Mouse (Mus musculus): ENCODE data around the gene Rbfox3. TPM values are rescaled to one million over a fixed set of nuclear protein-coding genes. Genes with fewer than 3 reads are reported as not detected.

Rbfox3 gene
- total and polyA plus RNA-seq, 2 experiments from 2014 or later, result 52.6 to 76.8 TPM

DNA sequence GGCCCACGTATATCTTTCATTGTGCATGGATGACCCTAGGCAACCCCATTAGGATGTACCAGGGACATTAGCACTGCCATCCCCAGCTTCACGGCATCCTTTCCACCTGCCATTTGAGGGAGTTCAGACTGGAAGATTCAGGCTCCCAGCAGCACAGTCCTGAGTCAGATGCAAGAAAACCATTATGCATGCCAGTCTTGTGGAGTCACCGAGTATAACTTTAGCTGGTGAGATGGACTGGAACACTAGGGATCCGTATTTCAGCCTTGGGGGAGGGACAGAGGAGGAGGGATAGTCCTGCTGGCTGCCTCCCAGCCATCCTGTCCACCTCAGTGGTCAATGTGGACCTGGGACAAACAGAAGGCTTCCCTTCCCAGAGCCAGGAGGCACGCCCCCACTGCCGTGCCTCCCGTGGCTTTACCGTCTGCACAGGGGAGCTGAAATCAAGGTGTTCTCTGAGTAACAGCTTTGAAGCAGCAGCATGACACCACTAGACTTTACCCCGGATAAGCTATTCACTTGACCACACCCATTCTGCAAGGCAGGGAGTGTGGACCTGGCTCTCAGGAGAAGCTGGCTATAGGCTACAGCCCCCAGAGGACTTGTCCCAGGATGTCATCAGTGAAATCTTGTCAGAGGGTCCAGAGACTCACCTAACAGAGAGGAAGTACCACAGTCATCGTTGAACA is 78.5 kb downstream of the Rbfox3 start:
- Histone ChIP-seq H3K4me3 (ENCODE audit: low read length) (no peak overlapping the region), H3K27me3 (ENCODE audit: insufficient read depth, low read length) (no peaks in the 10 kb centered on the region), H3K4me1 (ENCODE audit: insufficient read depth, low read length) (0 out of 2 replicates have a peak, but pooled peaks cover 7% of the 10 kb centered on the region), H3K36me3 (ENCODE audit: insufficient read depth, low read length) (no peaks in the 10 kb centered on the region), H3K9ac (replicated peaks; ENCODE audit: low read length) (no peak overlapping the region), H3K27ac (no peak overlapping the region), H3K9me3 (ENCODE audit: low read length) (no peaks in the 10 kb centered on the region), H3K4me2 (ENCODE audit: low read depth, low read length) (no peak overlapping the region)
- WGBS, result 64% methylated on average over 10 of the region's 10 CpGs
- DNase-seq (ENCODE audit: low spot score) (no peak), ATAC-seq (no peak)
- TF ChIP-seq CTCF (IDR thresholded peaks at IDR 0.05; ENCODE audit: low read depth), result no peak

DNA sequence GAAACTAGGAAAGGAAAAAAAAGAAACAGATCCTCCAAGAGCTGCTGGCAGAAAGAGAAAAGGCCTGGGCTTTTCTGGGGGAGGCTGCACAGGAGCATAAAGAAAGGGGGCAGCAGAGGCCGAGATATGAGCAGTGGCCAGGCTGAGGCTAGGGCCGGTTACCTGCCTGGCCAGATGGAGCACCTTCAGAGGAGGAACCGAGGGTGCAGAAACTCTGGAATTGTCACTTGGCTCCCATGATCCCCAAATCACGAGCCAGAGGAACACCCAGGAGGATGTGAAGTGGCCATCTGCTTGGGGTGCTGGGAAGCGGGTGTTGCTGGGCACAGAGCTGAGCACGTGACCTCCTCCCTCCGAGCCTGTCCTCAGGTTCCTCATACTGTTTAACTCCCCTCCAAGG is 79.7 kb downstream of the Rbfox3 start:
- Histone ChIP-seq H3K27ac (no peak overlapping the region), H3K9me3 (ENCODE audit: low read length) (no peaks in the 10 kb centered on the region), H3K4me1 (ENCODE audit: insufficient read depth, low read length) (0 out of 2 replicates have a peak, but pooled peaks cover 6% of the 10 kb centered on the region), H3K36me3 (ENCODE audit: insufficient read depth, low read length) (no peaks in the 10 kb centered on the region), H3K4me2 (ENCODE audit: low read depth, low read length) (no peak overlapping the region), H3K27me3 (ENCODE audit: insufficient read depth, low read length) (no peaks in the 10 kb centered on the region), H3K9ac (replicated peaks; ENCODE audit: low read length) (no peak overlapping the region), H3K4me3 (ENCODE audit: low read length) (no peak overlapping the region)
- 58% methylated on average over 7 of the region's 7 CpGs for WGBS
- DNase-seq (ENCODE audit: low spot score), result no peak
- TF ChIP-seq CTCF (IDR thresholded peaks at IDR 0.05; ENCODE audit: low read depth), result peak; percentile 59
- ATAC-seq, result no peak

DNA sequence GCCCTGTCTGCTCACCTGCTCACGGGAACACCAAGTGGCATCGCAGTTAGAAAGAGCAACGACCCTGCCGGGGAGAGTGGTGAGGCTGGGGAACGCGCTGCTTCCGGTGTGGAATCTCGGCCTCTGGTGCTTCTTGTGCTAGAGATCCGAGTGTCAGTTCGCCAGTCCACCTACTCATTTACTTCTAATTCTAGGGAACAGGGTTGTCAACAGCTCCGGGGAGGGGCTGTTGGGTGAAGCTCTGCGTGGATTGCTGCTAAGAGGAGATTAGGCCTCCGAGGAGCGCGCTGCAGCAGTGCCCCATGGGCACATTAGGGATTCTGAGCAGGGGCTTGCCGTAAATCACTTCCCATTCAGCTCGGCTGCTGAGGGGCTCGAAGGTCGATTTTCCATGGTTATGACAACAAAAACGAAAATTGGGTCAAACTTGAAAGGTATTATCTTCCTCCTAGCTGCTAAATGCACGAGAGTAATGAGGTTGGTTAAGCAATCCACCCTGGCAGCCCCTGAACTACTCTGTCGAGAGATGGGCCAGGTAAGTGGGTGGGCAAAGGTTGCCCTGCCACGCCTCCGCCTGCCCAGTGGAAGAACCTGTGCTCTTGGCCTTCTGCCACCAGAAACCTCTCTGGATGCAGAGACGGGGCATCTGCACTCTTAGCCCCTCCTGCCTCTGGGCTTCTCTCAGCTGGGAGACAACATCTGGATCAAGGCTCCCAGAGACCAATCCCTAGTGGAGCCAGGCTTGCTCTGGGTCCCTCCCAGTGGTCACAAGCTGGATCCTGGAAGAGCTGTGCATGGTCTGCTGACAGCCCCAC is 85.9 kb downstream of the Rbfox3 start:
- no peak for TF ChIP-seq CTCF (IDR thresholded peaks at IDR 0.05; ENCODE audit: low read depth)
- peaks cover 10% of the 10 kb centered on the region; the same call in 1 of the 2 replicates for H3K4me1 ChIP-seq (ENCODE audit: insufficient read depth, low read length)
- H3K36me3 ChIP-seq (ENCODE audit: insufficient read depth, low read length), result no peaks in the 10 kb centered on the region
- H3K4me2 ChIP-seq (ENCODE audit: low read depth, low read length), result no peak overlapping the region
- no peaks in the 10 kb centered on the region for H3K9me3 ChIP-seq (ENCODE audit: low read length)
- DNase-seq (ENCODE audit: low spot score), result no peak
- no peak overlapping the region for H3K4me3 ChIP-seq (ENCODE audit: low read length)
- peak overlapping the region; percentile 45; the same call in 1 of the 2 replicates for H3K27ac ChIP-seq
- no peaks in the 10 kb centered on the region for H3K27me3 ChIP-seq (ENCODE audit: insufficient read depth, low read length)
- WGBS, result 43% methylated on average over 25 of the region's 25 CpGs
- H3K9ac ChIP-seq (replicated peaks; ENCODE audit: low read length), result no peak overlapping the region
- ATAC-seq, result no peak

DNA sequence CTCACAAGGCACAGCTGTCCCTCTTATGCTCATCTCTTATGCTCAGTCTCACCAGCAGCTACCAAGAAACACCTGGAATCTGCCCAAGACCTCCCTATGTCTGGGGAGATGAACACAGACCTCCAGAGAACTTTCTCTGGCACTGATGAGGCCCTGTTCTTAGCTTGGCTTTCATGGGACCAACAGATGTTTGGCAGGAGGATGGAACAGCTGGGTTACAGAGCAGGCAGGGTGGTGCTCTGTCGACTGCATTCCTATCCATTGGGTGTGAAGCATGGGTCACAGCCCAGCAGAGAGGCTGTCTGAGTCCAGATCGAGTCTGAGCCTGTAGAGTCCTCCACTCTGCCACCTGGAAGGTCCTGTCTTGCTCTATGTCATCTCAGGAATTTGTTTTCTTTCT is 90.0 kb downstream of the Rbfox3 start:
- Histone ChIP-seq H3K4me3 (ENCODE audit: low read length) (no peak overlapping the region), H3K27ac (no peak overlapping the region), H3K4me1 (ENCODE audit: insufficient read depth, low read length) (peaks cover 10% of the 10 kb centered on the region; the same call in 1 of the 2 replicates), H3K9me3 (ENCODE audit: low read length) (no peaks in the 10 kb centered on the region), H3K36me3 (ENCODE audit: insufficient read depth, low read length) (no peaks in the 10 kb centered on the region), H3K4me2 (ENCODE audit: low read depth, low read length) (no peak overlapping the region), H3K9ac (replicated peaks; ENCODE audit: low read length) (no peak overlapping the region), H3K27me3 (ENCODE audit: insufficient read depth, low read length) (no peaks in the 10 kb centered on the region)
- TF ChIP-seq CTCF (IDR thresholded peaks at IDR 0.05; ENCODE audit: low read depth), result no peak
- ATAC-seq (no peak), DNase-seq (ENCODE audit: low spot score) (no peak)
- 58% methylated on average over 2 of the region's 2 CpGs for WGBS

DNA sequence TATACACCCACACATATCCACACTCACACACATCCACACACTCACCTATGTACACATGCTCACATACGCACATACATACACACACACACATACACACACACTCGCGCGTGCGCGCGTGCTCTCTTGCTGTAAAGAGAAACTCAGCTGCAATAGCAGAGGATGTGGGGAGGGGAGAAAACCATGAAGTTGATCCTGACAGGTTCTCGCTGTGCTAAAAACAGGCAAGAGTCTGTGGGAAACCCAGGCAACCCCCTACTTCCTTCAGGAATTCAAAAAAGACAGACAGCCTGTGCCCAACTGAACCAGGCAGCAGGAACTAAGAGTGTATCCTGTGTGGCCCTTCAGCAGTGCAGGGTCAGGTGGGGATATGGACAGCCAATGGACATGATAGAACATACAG is 92.9 kb downstream of the Rbfox3 start:
- no peak for ATAC-seq
- H3K4me3 ChIP-seq (ENCODE audit: low read length), result no peak overlapping the region
- no peak for TF ChIP-seq CTCF (IDR thresholded peaks at IDR 0.05; ENCODE audit: low read depth)

DNA sequence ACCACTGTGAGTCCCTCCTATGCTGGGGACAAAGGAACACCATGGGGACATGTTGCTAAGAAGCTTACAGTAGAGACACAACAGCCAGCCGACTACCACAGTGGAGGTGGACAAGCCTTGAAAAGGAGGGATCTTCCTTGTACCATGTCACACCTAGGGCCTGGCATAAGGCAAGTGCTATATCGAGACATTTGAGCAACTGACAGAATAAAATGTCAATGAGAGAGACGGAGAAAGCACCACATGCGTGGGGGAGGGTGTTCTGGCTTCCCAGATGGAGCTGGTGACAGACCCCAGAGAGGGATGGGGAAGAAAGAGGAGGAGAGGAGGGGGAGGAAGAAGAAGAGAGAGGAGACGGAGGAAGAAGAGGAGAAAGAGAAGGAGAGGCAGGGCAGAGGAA is 96.3 kb downstream of the Rbfox3 start:
- no peak overlapping the region for H3K4me2 ChIP-seq (ENCODE audit: low read depth, low read length)
- 63% methylated on average over 5 of the region's 5 CpGs for WGBS
- H3K9me3 ChIP-seq (ENCODE audit: low read length), result no peaks in the 10 kb centered on the region
- no peaks in the 10 kb centered on the region for H3K36me3 ChIP-seq (ENCODE audit: insufficient read depth, low read length)
- H3K27ac ChIP-seq, result no peak overlapping the region
- peaks cover 8% of the 10 kb centered on the region; the same call in 1 of the 2 replicates for H3K4me1 ChIP-seq (ENCODE audit: insufficient read depth, low read length)
- no peak for TF ChIP-seq CTCF (IDR thresholded peaks at IDR 0.05; ENCODE audit: low read depth)
- H3K9ac ChIP-seq (replicated peaks; ENCODE audit: low read length), result no peak overlapping the region
- ATAC-seq, result no peak
- H3K27me3 ChIP-seq (ENCODE audit: insufficient read depth, low read length), result no peaks in the 10 kb centered on the region
- H3K4me3 ChIP-seq (ENCODE audit: low read length), result no peak overlapping the region
- DNase-seq (ENCODE audit: low spot score), result no peak

More for the DNA sequence above, 92.9 kb downstream of the Rbfox3 start:
- no peak overlapping the region for H3K9ac ChIP-seq (replicated peaks; ENCODE audit: low read length)
- 94% methylated on average over 8 of the region's 8 CpGs for WGBS
- no peak overlapping the region for H3K27ac ChIP-seq
- H3K9me3 ChIP-seq (ENCODE audit: low read length), result no peaks in the 10 kb centered on the region
- H3K36me3 ChIP-seq (ENCODE audit: insufficient read depth, low read length), result no peaks in the 10 kb centered on the region
- H3K4me2 ChIP-seq (ENCODE audit: low read depth, low read length), result no peak overlapping the region
- H3K27me3 ChIP-seq (ENCODE audit: insufficient read depth, low read length), result no peaks in the 10 kb centered on the region
- H3K4me1 ChIP-seq (ENCODE audit: insufficient read depth, low read length), result peaks cover 7% of the 10 kb centered on the region; the same call in 1 of the 2 replicates
- no peak for DNase-seq (ENCODE audit: low spot score)

Data from hindbrain, postnatal 0 days (tissue).